Comparison of ENCODE assay signal across 22 mouse cellular contexts in the genomic region with DNA sequence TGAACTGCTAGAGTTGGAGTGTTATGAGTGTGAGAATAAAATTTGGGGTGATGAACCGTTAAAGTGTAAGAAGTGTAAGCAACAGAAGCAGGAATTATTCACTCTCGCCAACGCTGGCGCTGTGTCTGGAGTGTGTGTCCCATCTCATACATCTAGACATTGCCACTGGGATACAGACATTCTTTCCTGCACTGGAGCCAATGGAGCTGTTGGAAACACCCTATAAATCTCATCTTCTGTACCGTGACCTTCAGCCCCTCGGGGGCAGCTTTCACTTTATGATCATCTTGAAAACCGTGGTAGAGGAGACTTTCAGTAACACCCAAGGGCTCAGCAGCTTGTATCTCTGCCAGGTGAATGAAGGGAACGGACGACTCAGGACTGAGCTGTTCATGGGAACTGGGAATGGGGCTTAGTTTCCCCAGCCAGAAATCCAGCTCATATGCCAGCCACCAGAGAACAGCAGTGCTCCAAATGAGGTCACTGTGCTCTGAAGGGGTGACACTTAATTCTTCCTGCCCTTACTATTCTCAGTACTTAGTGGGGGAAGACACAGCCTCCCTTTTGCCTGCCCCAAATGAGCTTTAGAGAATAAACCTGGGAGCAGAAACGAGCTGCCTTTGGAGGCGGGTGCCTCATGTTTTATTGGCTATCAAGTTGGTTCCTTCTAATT.
DNase-seq lines count a peak whose midpoint lies in the region; ATAC-seq and TF ChIP-seq lines count a peak whose summit lies in the region.
"Had no signal": no experiment of that assay in that cellular context is flagged by ENCODE, and none has a peak within 500 bp of the region (broad histone marks: within the 10 kb centered on the region; RNA-seq: fewer than 3 reads in every experiment).

No protein-coding gene starts in this region.

- no peaks in the 10 kb centered on the region for H3K4me1 ChIP-seq in lung, adult 2 months (ENCODE audit: control insufficient read depth, insufficient read depth, low read length)
- peaks cover 56% of the 10 kb centered on the region for H3K4me1 ChIP-seq in limb, embryonic 13.5 days
- H3K4me1 ChIP-seq: heart, embryonic 13.5 days; liver, embryonic 12.5 days had no signal

- peak; percentile 64; the same call in 1 of the 2 replicates for ATAC-seq in limb, embryonic 13.5 days (ENCODE audit: low FRiP score, low read depth)
- ATAC-seq: activated CD4-positive, CD25-positive, alpha-beta regulatory T cell, adult 4 months; liver, embryonic 12.5 days had no signal

- TF ChIP-seq CTCF in lung, adult 2 months (IDR thresholded peaks at IDR 0.05; ENCODE audit: insufficient read depth, low read length): no peak
- no peak for TF ChIP-seq CTCF in brain, embryonic 14.5 days (IDR thresholded peaks at IDR 0.05; ENCODE audit: borderline replicate concordance, extremely low read depth, insufficient read depth, insufficient read length)

- DNase-seq in frontal cortex, adult 2 months (ENCODE audit: extremely low spot score in 1 of 2, low spot score in 1 of 2): peak; percentile 14 to 55
- DNase-seq in frontal cortex, postnatal 10 days (ENCODE audit: low spot score in 2 of 2): no peak
- DNase-seq in lung, postnatal 10 days: peak; percentile 36
- no peak for DNase-seq in lung, adult 2 months
- DNase-seq in brain, embryonic 14.5 days (ENCODE audit: low read depth): peak; percentile 27
- no peak for DNase-seq in adrenal gland, adult (ENCODE audit: inconsistent age in 2 of 2, low spot score in 1 of 2)
- no peak for DNase-seq in adipocyte (ENCODE audit: low spot score)
- DNase-seq: adrenal gland, postnatal 25 days; cerebellum, adult 18-20 months; gastrocnemius, adult 2 months; kidney, adult 8-10 months; kidney, postnatal 14 days; spleen, adult 18-20 months; thymus, postnatal 4 days had no signal

- peak overlapping the region; percentile 35; the same call in 1 of the 2 replicates for H3K27ac ChIP-seq in limb, embryonic 13.5 days
- H3K27ac ChIP-seq: embryonic facial prominence, embryonic 10.5 days; gastrocnemius, adult 2 months; heart, embryonic 13.5 days; hindbrain, embryonic 14.5 days; layer of hippocampus, adult 2 months; liver, embryonic 12.5 days had no signal

- TF ChIP-seq POLR2A in lung, adult 2 months (IDR thresholded peaks at IDR 0.05; ENCODE audit: borderline replicate concordance, extremely low read depth, low read depth, low read length): no peak
- TF ChIP-seq POLR2A in brain, embryonic 14.5 days (IDR thresholded peaks at IDR 0.05; ENCODE audit: borderline replicate concordance, extremely low read depth, insufficient read depth, insufficient read length, poor library complexity, severe bottlenecking): no peak

- H3K4me3 ChIP-seq in lung, adult 2 months (replicated peaks; ENCODE audit: extremely low read depth, low read depth, low read length): no peak overlapping the region
- H3K4me3 ChIP-seq in limb, embryonic 13.5 days: no peak overlapping the region
- H3K4me3 ChIP-seq: embryonic facial prominence, embryonic 10.5 days; gastrocnemius, adult 2 months; heart, embryonic 13.5 days; layer of hippocampus, adult 2 months; liver, embryonic 12.5 days had no signal

- H3K9me3 ChIP-seq in limb, embryonic 13.5 days: no peaks in the 10 kb centered on the region
- H3K9me3 ChIP-seq: embryonic facial prominence, embryonic 10.5 days; heart, embryonic 13.5 days; liver, embryonic 12.5 days had no signal

- no peaks in the 10 kb centered on the region for H3K36me3 ChIP-seq in limb, embryonic 13.5 days
- H3K36me3 ChIP-seq: embryonic facial prominence, embryonic 10.5 days; G1E; heart, embryonic 13.5 days; liver, embryonic 12.5 days had no signal

- peak overlapping the region; percentile 2; the same call in 1 of the 2 replicates for H3K4me2 ChIP-seq in limb, embryonic 13.5 days (replicated peaks)
- H3K4me2 ChIP-seq: heart, embryonic 13.5 days; hindbrain, embryonic 14.5 days; liver, embryonic 12.5 days had no signal

- no peak overlapping the region for H3K9ac ChIP-seq in limb, embryonic 13.5 days
- H3K9ac ChIP-seq: heart, embryonic 13.5 days; hindbrain, embryonic 14.5 days; liver, embryonic 12.5 days had no signal

- H3K27me3 ChIP-seq in limb, embryonic 13.5 days: no peaks in the 10 kb centered on the region
- H3K27me3 ChIP-seq: heart, embryonic 13.5 days; liver, embryonic 12.5 days had no signal

- WGBS in lung, adult 2 months: 69% methylated on average over 11 of the region's 11 CpGs
- WGBS in limb, embryonic 13.5 days: 29% methylated on average over 11 of the region's 11 CpGs

Comparison
In these comparisons a context has a peak if more than half of its experiments do, and no peak if none do; other contexts are left out.
1. DNase-seq: peak in frontal cortex, adult 2 months (2 of 2), lung, postnatal 10 days (single experiment) and brain, embryonic 14.5 days (single experiment); none in frontal cortex, postnatal 10 days (0 of 2), lung, adult 2 months (single experiment), adrenal gland, adult (0 of 2) and adipocyte (single experiment).